ENCODE assay signal across 14 mouse cellular contexts in the genomic region with DNA sequence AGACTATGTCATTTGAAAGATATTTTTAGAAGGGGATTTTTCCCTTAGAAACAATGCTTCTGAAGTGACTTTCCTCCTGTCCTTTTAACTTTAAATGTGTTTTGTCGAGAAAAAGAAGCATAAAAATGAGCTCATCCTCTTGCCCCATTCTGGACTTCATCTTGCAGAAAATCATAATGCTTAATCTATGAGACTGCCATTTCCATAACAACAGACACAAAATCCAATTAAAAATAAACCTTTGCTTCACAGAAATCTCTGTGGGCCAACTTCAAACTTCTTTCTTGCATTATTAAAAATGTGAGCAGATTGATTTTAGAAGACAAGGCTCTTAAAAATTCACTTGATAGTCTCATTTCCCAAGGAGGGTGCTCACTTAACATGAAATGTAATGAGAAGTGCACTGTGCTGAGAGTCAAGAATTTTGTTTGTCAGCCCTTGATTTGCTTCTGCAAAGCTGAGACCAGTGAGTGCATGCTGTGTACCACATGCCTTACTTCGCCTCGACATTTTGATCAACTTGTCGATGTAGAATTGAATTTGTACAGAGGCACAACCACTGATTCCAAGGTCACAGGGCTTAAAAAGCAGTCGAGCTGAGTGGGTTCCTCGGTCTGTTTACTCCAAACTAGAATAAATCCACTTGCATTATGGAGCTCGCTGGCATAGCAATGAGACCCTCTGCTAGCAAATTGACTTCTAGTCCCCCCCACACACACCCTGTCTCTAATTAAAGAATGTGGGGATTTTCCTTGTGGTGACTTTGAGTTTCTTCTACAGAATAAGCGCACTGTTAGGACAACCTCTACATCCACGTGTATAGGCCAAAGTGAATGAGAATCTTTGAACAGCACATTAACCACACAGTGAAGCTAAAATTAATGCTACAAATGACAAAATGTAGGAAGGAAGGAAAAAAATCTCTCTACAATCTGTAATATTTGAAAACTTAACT.
"Had no signal": no experiment of that assay in that cellular context is flagged by ENCODE, and none has a peak within 500 bp of the region (broad histone marks: within the 10 kb centered on the region; RNA-seq: fewer than 3 reads in every experiment).

No protein-coding gene starts in this region.

- H3K27ac ChIP-seq: kidney, postnatal 0 days; limb, embryonic 12.5 days; liver, embryonic 13.5 days; stomach, postnatal 0 days had no signal

- H3K36me3 ChIP-seq: limb, embryonic 12.5 days; liver, embryonic 13.5 days had no signal

- DNase-seq: kidney, adult 9 months; kidney, postnatal 36 days; liver; liver, embryonic 13.5 days; liver, postnatal 0 days; lung, postnatal 36 days; right cerebral cortex, adult 18-20 months; thymus, adult 2 months; thymus, postnatal 25 days had no signal

- ATAC-seq: inflammation-experienced regulatory T-cells, adult 6 months; intestine, postnatal 0 days; liver, postnatal 0 days had no signal

- H3K4me3 ChIP-seq: limb, embryonic 12.5 days; liver, embryonic 13.5 days had no signal

- H3K9me3 ChIP-seq: liver, embryonic 13.5 days had no signal

- H3K9ac ChIP-seq: limb, embryonic 12.5 days; liver, embryonic 13.5 days; liver, postnatal 0 days had no signal

- H3K4me1 ChIP-seq: limb, embryonic 12.5 days; liver, embryonic 13.5 days had no signal

- H3K4me2 ChIP-seq: limb, embryonic 12.5 days; liver, embryonic 13.5 days had no signal

- H3K27me3 ChIP-seq: limb, embryonic 12.5 days; liver, embryonic 13.5 days had no signal
